Mouse (Mus musculus) stomach, postnatal 0 days (tissue): Measurements from ENCODE around the gene Adcy9.

Experiments used
- CTCF ChIP-seq: IDR thresholded peaks from 2 replicates; pipeline ENCODE4 v1.5.1; 2016; ENCODE audit warnings: antibody characterized with exemption, low read depth, mild to moderate bottlenecking, moderate library complexity
- EP300 ChIP-seq: optimal IDR thresholded peaks from 2 replicates; pipeline ENCODE3; 2016; ENCODE audit warnings: antibody characterized with exemption

- TF ChIP-seq CTCF (no peak), EP300 (no peak)
Measured at GRCm38 (mm10) chr16:4439302-4440066, 19.2 kb upstream of the Adcy9 start.
